Mouse (Mus musculus) lung, adult 2 months (tissue): Measurements from ENCODE around the gene Gm44511. TPM values are rescaled to one million over a fixed set of nuclear protein-coding genes. Genes with fewer than 3 reads are reported as not detected.

ENCODE experiments used
- DNase-seq: peaks from one replicate; pipeline ENCODE4 v3.0.0; 2022
- H3K4me1 ChIP-seq: fragments of 200-500 bp; 2 replicates; pipeline ENCODE4 v1.6.1; 2011; ENCODE audit warnings: low read length; ENCODE audit not compliant: control insufficient read depth, insufficient read depth
- H3K4me3 ChIP-seq: fragments of 200-500 bp; replicated peaks from 2 replicates; pipeline ENCODE3; 2011; ENCODE audit warnings: low read depth, mild to moderate bottlenecking, control low read depth, low read length; ENCODE audit errors: extremely low read depth
- CTCF ChIP-seq: fragments of 200-500 bp; IDR thresholded peaks from 2 replicates; pipeline ENCODE4 v1.5.1; 2011; ENCODE audit warnings: mild to moderate bottlenecking, low read length, control low read depth; ENCODE audit not compliant: insufficient read depth
- POLR2A ChIP-seq: fragments of 200-500 bp; IDR thresholded peaks from 2 replicates; pipeline ENCODE4 v1.6.1; 2011; ENCODE audit warnings: low read depth, mild to moderate bottlenecking, control low read depth, low read length, borderline replicate concordance; ENCODE audit errors: extremely low read depth
- WGBS: fragments of 180-500 bp; shearing (Covaris S2); methylation state at CpG from one replicate; pipeline ENCODE4 v1.1.7; 2018; 5-methylcytosine and 5-hydroxymethylcytosine counted together
- polyA plus RNA-seq: library from polyadenylated mRNA; depleted of rRNA; stranded (reverse); fragments of >200 nt; gene quantifications from 2 replicates; pipeline ENCODE4 v1.2.3, GENCODE M21; 2012; rRNA removed

Gm44511 gene
- 0.41 TPM in 1 of 2 replicates, not detected in the other for polyA plus RNA-seq

- no peak for DNase-seq
- no peak within 1 kb of the TSS for H3K4me3 ChIP-seq
- WGBS: 76% methylated on average over 6 of the region's 6 CpGs
- no peaks in the 10 kb centered on the region for H3K4me1 ChIP-seq
- no peak for TF ChIP-seq CTCF
- no peak for TF ChIP-seq POLR2A
Observed at GRCm38 (mm10) chr6:128826132-128826531, at the start of gene Gm44511, which contains the start of gene Klrb1b. TSS of gene Gm44511 (minus strand) at chr6:128826315. TSS of gene Klrb1b (minus strand) at chr6:128826331.

GRCm38 (mm10) chr6:128871910-128872610, 45.9 kb upstream of the Gm44511 start:
- no peak for DNase-seq
- no peak overlapping the region for H3K4me3 ChIP-seq
- TF ChIP-seq CTCF (no peak), POLR2A (no peak)
- WGBS: 74% methylated on average over 1 of the region's 1 CpGs
- no peaks in the 10 kb centered on the region for H3K4me1 ChIP-seq

GRCm38 (mm10) chr6:128868861-128869260, 42.7 kb upstream of the Gm44511 start:
- no peak for DNase-seq
- no peaks in the 10 kb centered on the region for H3K4me1 ChIP-seq
- TF ChIP-seq CTCF: no peak
- no peak for TF ChIP-seq POLR2A
- no peak overlapping the region for H3K4me3 ChIP-seq
- 35% methylated on average over 3 of the region's 3 CpGs for WGBS

- no peak for TF ChIP-seq POLR2A
- TF ChIP-seq CTCF: no peak
Observed at GRCm38 (mm10) chr6:128857976-128858375, 31.9 kb upstream of the Gm44511 start.

GRCm38 (mm10) chr6:128856250-128856649, 30.1 kb upstream of the Gm44511 start:
- WGBS: 13% methylated on average over 5 of the region's 5 CpGs
- DNase-seq: peak; percentile 84
- H3K4me3 ChIP-seq: no peak overlapping the region
- TF ChIP-seq CTCF (no peak), POLR2A (peak; percentile 35; the same call in 1 of the 2 replicates)
- H3K4me1 ChIP-seq: peaks cover 6% of the 10 kb centered on the region

More at GRCm38 (mm10) chr6:128857976-128858375, 31.9 kb upstream of the Gm44511 start:
- WGBS: 95% methylated on average over 2 of the region's 2 CpGs
- no peak for DNase-seq
- H3K4me1 ChIP-seq: peaks cover 6% of the 10 kb centered on the region
- no peak overlapping the region for H3K4me3 ChIP-seq

GRCm38 (mm10) chr6:128855477-128855876, 29.4 kb upstream of the Gm44511 start:
- 45% methylated on average over 1 of the region's 1 CpGs for WGBS
- Histone ChIP-seq H3K4me1 (peaks cover 8% of the 10 kb centered on the region), H3K4me3 (no peak overlapping the region)
- no peak for TF ChIP-seq CTCF
- DNase-seq: no peak

- WGBS: 96% methylated on average over 3 of the region's 3 CpGs
- TF ChIP-seq POLR2A (no peak), CTCF (no peak)
- Histone ChIP-seq H3K4me3 (no peak overlapping the region), H3K4me1 (peaks cover 8% of the 10 kb centered on the region)
- DNase-seq: no peak
Observed at GRCm38 (mm10) chr6:128854895-128855294, 28.8 kb upstream of the Gm44511 start.

GRCm38 (mm10) chr6:128854024-128854820, 28.1 kb upstream of the Gm44511 start:
- 51% methylated on average over 12 of the region's 12 CpGs for WGBS
- DNase-seq: peak; percentile 77
- Histone ChIP-seq H3K4me1 (peaks cover 8% of the 10 kb centered on the region), H3K4me3 (no peak overlapping the region)
- TF ChIP-seq POLR2A (no peak), CTCF (0 out of 2 replicates have a peak, but pooled peaks have one; percentile 8)

GRCm38 (mm10) chr6:128852766-128853165, 26.7 kb upstream of the Gm44511 start:
- 47% methylated on average over 3 of the region's 3 CpGs for WGBS
- no peak overlapping the region for H3K4me3 ChIP-seq
- no peak for DNase-seq
- no peak for TF ChIP-seq POLR2A
- no peak for TF ChIP-seq CTCF
- H3K4me1 ChIP-seq: peaks cover 8% of the 10 kb centered on the region
